Mouse (Mus musculus): ENCODE data around the gene Fam13a.

Gene Fam13a

DNA sequence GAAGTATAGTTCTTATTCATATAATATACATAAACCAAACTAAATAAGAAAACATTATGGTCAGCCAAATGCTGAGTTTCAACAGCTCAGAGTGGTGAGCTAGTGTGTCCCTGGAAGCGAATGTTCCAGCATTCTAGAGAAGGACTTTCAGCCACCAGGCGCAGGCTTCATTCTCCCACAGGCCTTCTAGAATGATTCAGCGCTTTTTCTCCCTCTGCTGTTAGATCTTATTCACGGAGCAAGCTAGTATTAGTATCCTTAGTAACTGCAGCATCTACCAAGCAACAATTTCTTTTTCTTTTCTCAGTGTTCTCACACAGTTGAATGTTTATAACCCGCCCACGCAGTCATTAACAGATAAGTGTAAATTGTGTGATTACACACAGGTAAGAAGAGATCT, 142.1 kb downstream of the Fam13a start:
- no peak for DNase-seq (ENCODE audit: low read depth, low spot score)
